Mouse (Mus musculus) cortical plate, adult 2 months (tissue): ENCODE measurements around the gene Dab2ip. TPM values are rescaled to one million over a fixed set of nuclear protein-coding genes. Genes with fewer than 3 reads are reported as not detected.

ENCODE experiments used
- H3K27ac ChIP-seq: fragments of 200-500 bp; 2 replicates; pipeline ENCODE4 v1.5.1; 2012; ENCODE audit warnings: low read length, control low read depth, inconsistent platforms; ENCODE audit not compliant: insufficient read depth
- H3K4me1 ChIP-seq: fragments of 200-500 bp; 2 replicates; pipeline ENCODE4 v1.6.1; 2011; ENCODE audit warnings: low read length; ENCODE audit not compliant: control insufficient read depth, insufficient read depth
- H3K4me3 ChIP-seq: fragments of 200-500 bp; 2 replicates; pipeline ENCODE4 v1.5.1; 2011; ENCODE audit warnings: mild to moderate bottlenecking, low read length, control low read depth; ENCODE audit not compliant: insufficient read depth
- CTCF ChIP-seq: fragments of 200-500 bp; IDR thresholded peaks from 2 replicates; pipeline ENCODE4 v1.5.1; 2011; ENCODE audit warnings: mild to moderate bottlenecking, control low read depth, low read length; ENCODE audit not compliant: insufficient read depth; ENCODE audit errors: extremely low read depth
- POLR2A ChIP-seq: fragments of 200-500 bp; IDR thresholded peaks from 2 replicates; pipeline ENCODE4 v1.6.1; 2011; ENCODE audit warnings: mild to moderate bottlenecking, low read length, control low read depth; ENCODE audit not compliant: insufficient read depth; ENCODE audit errors: extremely low read depth
- polyA plus RNA-seq: library from polyadenylated mRNA; depleted of rRNA; stranded (reverse); fragments of >200 nt; gene quantifications from 2 replicates; pipeline ENCODE4 v1.2.3, GENCODE M21; 2012

Dab2ip gene
- polyA plus RNA-seq, 1 experiment = 114 TPM

- peaks cover 41% of the 10 kb centered on the region for H3K4me1 ChIP-seq
These were observed 135.0 kb downstream of the Dab2ip start for GRCm38 (mm10) chr2:35693037-35693436.

GRCm38 (mm10) chr2:35694111-35694510, 136.0 kb downstream of the Dab2ip start:
- no peak overlapping the region for H3K4me3 ChIP-seq
- TF ChIP-seq CTCF (no peak), POLR2A (no peak)
- H3K4me1 ChIP-seq = peaks cover 37% of the 10 kb centered on the region
- H3K27ac ChIP-seq = 0 out of 2 replicates have a peak overlapping the region, but pooled peaks have one; percentile 33

More at GRCm38 (mm10) chr2:35693037-35693436, 135.0 kb downstream of the Dab2ip start:
- TF ChIP-seq CTCF = no peak
- no peak overlapping the region for H3K27ac ChIP-seq
- H3K4me3 ChIP-seq = no peak overlapping the region

GRCm38 (mm10) chr2:35696193-35696541, 138.1 kb downstream of the Dab2ip start:
- H3K4me3 ChIP-seq = no peak overlapping the region
- no peak overlapping the region for H3K27ac ChIP-seq
- H3K4me1 ChIP-seq = peaks cover 38% of the 10 kb centered on the region
- TF ChIP-seq POLR2A (no peak), CTCF (no peak)

- TF ChIP-seq POLR2A (no peak), CTCF (no peak)
- H3K27ac ChIP-seq = peak overlapping the region; percentile 55; the same call in 1 of the 2 replicates
- H3K4me3 ChIP-seq = no peak overlapping the region
- H3K4me1 ChIP-seq = peaks cover 38% of the 10 kb centered on the region
These were observed 138.7 kb downstream of the Dab2ip start for GRCm38 (mm10) chr2:35696542-35697391.

- Histone ChIP-seq H3K27ac (no peak overlapping the region), H3K4me3 (no peak overlapping the region), H3K4me1 (peaks cover 38% of the 10 kb centered on the region)
- TF ChIP-seq POLR2A = no peak
- no peak for TF ChIP-seq CTCF
These were observed 139.7 kb downstream of the Dab2ip start for GRCm38 (mm10) chr2:35697768-35698167.

GRCm38 (mm10) chr2:35700966-35701365, 142.9 kb downstream of the Dab2ip start:
- H3K4me3 ChIP-seq = no peak overlapping the region
- TF ChIP-seq POLR2A (no peak), CTCF (no peak)
- peaks cover 22% of the 10 kb centered on the region for H3K4me1 ChIP-seq
- no peak overlapping the region; the same call in 1 of the 2 replicates for H3K27ac ChIP-seq

GRCm38 (mm10) chr2:35702001-35702400, 143.9 kb downstream of the Dab2ip start:
- no peak overlapping the region for H3K27ac ChIP-seq
- TF ChIP-seq POLR2A = no peak
- no peak for TF ChIP-seq CTCF
- H3K4me3 ChIP-seq = no peak overlapping the region
- peaks cover 17% of the 10 kb centered on the region for H3K4me1 ChIP-seq

- Histone ChIP-seq H3K4me1 (peaks cover 14% of the 10 kb centered on the region), H3K4me3 (no peak overlapping the region), H3K27ac (peak overlapping the region; percentile 48; the same call in 1 of the 2 replicates)
- TF ChIP-seq CTCF = no peak
These were observed 144.5 kb downstream of the Dab2ip start for GRCm38 (mm10) chr2:35702608-35703007.

- Histone ChIP-seq H3K4me3 (no peak overlapping the region), H3K4me1 (peaks cover 12% of the 10 kb centered on the region), H3K27ac (no peak overlapping the region; the same call in 1 of the 2 replicates)
- no peak for TF ChIP-seq CTCF
- no peak for TF ChIP-seq POLR2A
These were observed 145.2 kb downstream of the Dab2ip start for GRCm38 (mm10) chr2:35703241-35703640.

- Histone ChIP-seq H3K4me1 (0 out of 2 replicates have a peak, but pooled peaks cover 3% of the 10 kb centered on the region), H3K4me3 (no peak overlapping the region), H3K27ac (no peak overlapping the region)
- no peak for TF ChIP-seq POLR2A
- no peak for TF ChIP-seq CTCF
These were observed 154.5 kb downstream of the Dab2ip start for GRCm38 (mm10) chr2:35712611-35713010.
